Mouse (Mus musculus): Measurements from ENCODE around the gene Fgf9.

Gene Fgf9

GRCm38 (mm10) chr14:58070481-58071119 lies at the start of gene Fgf9:
Fgf9 (plus strand) TSS chr14:58070547.
- no peak for DNase-seq

- DNase-seq, result peak; percentile 73
Observed at GRCm38 (mm10) chr14:58034567-58034966, 35.8 kb upstream of the Fgf9 start.

GRCm38 (mm10) chr14:58036174-58036573 lies 34.2 kb upstream of the Fgf9 start:
- no peak for DNase-seq

GRCm38 (mm10) chr14:58046639-58047284 lies 23.6 kb upstream of the Fgf9 start:
- no peak for DNase-seq

- no peak for DNase-seq
Observed at GRCm38 (mm10) chr14:58050691-58051090, 19.7 kb upstream of the Fgf9 start.

GRCm38 (mm10) chr14:58067586-58067985 lies 2.8 kb upstream of the Fgf9 start:
- peak; percentile 64 for DNase-seq

GRCm38 (mm10) chr14:58068641-58069040 lies 1.7 kb upstream of the Fgf9 start:
- DNase-seq, result no peak

GRCm38 (mm10) chr14:58069927-58070326 lies 420 bp upstream of the Fgf9 start:
- no peak for DNase-seq

GRCm38 (mm10) chr14:58071120-58071641 lies 834 bp downstream of the Fgf9 start:
- DNase-seq, result peak; percentile 43

- peak; percentile 62 for DNase-seq
Observed at GRCm38 (mm10) chr14:58071830-58072770, 1.8 kb downstream of the Fgf9 start.

GRCm38 (mm10) chr14:58072771-58073501 lies 2.6 kb downstream of the Fgf9 start:
- no peak for DNase-seq

GRCm38 (mm10) chr14:58073936-58074335 lies 3.6 kb downstream of the Fgf9 start:
- DNase-seq, result no peak

GRCm38 (mm10) chr14:58074621-58075432 lies 4.5 kb downstream of the Fgf9 start:
- no peak for DNase-seq

- DNase-seq, result no peak
Observed at GRCm38 (mm10) chr14:58075433-58076029, 5.2 kb downstream of the Fgf9 start.

- DNase-seq, result no peak
Observed at GRCm38 (mm10) chr14:58076030-58076521, 5.7 kb downstream of the Fgf9 start.

GRCm38 (mm10) chr14:58076726-58077255 lies 6.4 kb downstream of the Fgf9 start:
- no peak for DNase-seq

GRCm38 (mm10) chr14:58079471-58079870 lies 9.1 kb downstream of the Fgf9 start:
- DNase-seq, result no peak

- DNase-seq, result no peak
Observed at GRCm38 (mm10) chr14:58081955-58082354, 11.6 kb downstream of the Fgf9 start.

- DNase-seq, result no peak
Observed at GRCm38 (mm10) chr14:58084240-58084639, 13.9 kb downstream of the Fgf9 start.

GRCm38 (mm10) chr14:58087326-58087725 lies 17.0 kb downstream of the Fgf9 start:
- no peak for DNase-seq

GRCm38 (mm10) chr14:58089486-58089885 lies 19.1 kb downstream of the Fgf9 start:
- DNase-seq, result no peak
